Mouse (Mus musculus): ENCODE results near the gene Adh7.

The Adh7 gene

GRCm38 (mm10) chr3:138263154-138263930 is 45.8 kb downstream of the Adh7 start:
- H3K4me1 ChIP-seq (replicated peaks; ENCODE audit: low read depth, low read length): no peaks in the 10 kb centered on the region
- H3K36me3 ChIP-seq (ENCODE audit: insufficient read depth, low read length): no peaks in the 10 kb centered on the region
- no peaks in the 10 kb centered on the region for H3K27me3 ChIP-seq (ENCODE audit: insufficient read depth, low read length)
- no peak for TF ChIP-seq NANOG (IDR thresholded peaks at IDR 0.05; ENCODE audit: borderline replicate concordance, low read length)
- TF ChIP-seq POU5F1 (IDR thresholded peaks at IDR 0.05; ENCODE audit: borderline replicate concordance, low read length): no peak
- TF ChIP-seq CTCF (conservative IDR thresholded peaks at IDR 0.05; ENCODE audit: low read length): no peak
- H3K9me3 ChIP-seq (ENCODE audit: low read length): no peaks in the 10 kb centered on the region
- H3K4me3 ChIP-seq (replicated peaks; ENCODE audit: low read length): no peak overlapping the region

GRCm38 (mm10) chr3:138264648-138265047 is 47.1 kb downstream of the Adh7 start:
- no peaks in the 10 kb centered on the region for H3K9me3 ChIP-seq (ENCODE audit: low read length)
- no peak overlapping the region for H3K4me3 ChIP-seq (replicated peaks; ENCODE audit: low read length)
- H3K4me1 ChIP-seq (replicated peaks; ENCODE audit: low read depth, low read length): no peaks in the 10 kb centered on the region
- H3K36me3 ChIP-seq (ENCODE audit: insufficient read depth, low read length): no peaks in the 10 kb centered on the region
- TF ChIP-seq POU5F1 (IDR thresholded peaks at IDR 0.05; ENCODE audit: borderline replicate concordance, low read length) (no peak), CTCF (conservative IDR thresholded peaks at IDR 0.05; ENCODE audit: low read length) (no peak), NANOG (IDR thresholded peaks at IDR 0.05; ENCODE audit: borderline replicate concordance, low read length) (no peak)
- H3K27me3 ChIP-seq (ENCODE audit: insufficient read depth, low read length): no peaks in the 10 kb centered on the region

- H3K4me1 ChIP-seq (replicated peaks; ENCODE audit: low read depth, low read length): peaks cover 6% of the 10 kb centered on the region; the same call in 1 of the 2 replicates
- H3K4me3 ChIP-seq (replicated peaks; ENCODE audit: low read length): no peak overlapping the region
- H3K27me3 ChIP-seq (ENCODE audit: insufficient read depth, low read length): 0 out of 2 replicates have a peak, but pooled peaks cover 3% of the 10 kb centered on the region
- TF ChIP-seq CTCF (conservative IDR thresholded peaks at IDR 0.05; ENCODE audit: low read length): no peak
- H3K9me3 ChIP-seq (ENCODE audit: low read length): no peaks in the 10 kb centered on the region
- H3K36me3 ChIP-seq (ENCODE audit: insufficient read depth, low read length): no peaks in the 10 kb centered on the region
Observed at GRCm38 (mm10) chr3:138270507-138270906, 52.9 kb downstream of the Adh7 start.

- no peak for TF ChIP-seq CTCF (conservative IDR thresholded peaks at IDR 0.05; ENCODE audit: low read length)
- no peak for TF ChIP-seq POU5F1 (IDR thresholded peaks at IDR 0.05; ENCODE audit: borderline replicate concordance, low read length)
- no peak for TF ChIP-seq NANOG (IDR thresholded peaks at IDR 0.05; ENCODE audit: borderline replicate concordance, low read length)
- H3K27me3 ChIP-seq (ENCODE audit: insufficient read depth, low read length): 0 out of 2 replicates have a peak, but pooled peaks cover 3% of the 10 kb centered on the region
- H3K4me1 ChIP-seq (replicated peaks; ENCODE audit: low read depth, low read length): peaks cover 6% of the 10 kb centered on the region; the same call in 1 of the 2 replicates
- H3K36me3 ChIP-seq (ENCODE audit: insufficient read depth, low read length): no peaks in the 10 kb centered on the region
- no peak overlapping the region for H3K4me3 ChIP-seq (replicated peaks; ENCODE audit: low read length)
- no peaks in the 10 kb centered on the region for H3K9me3 ChIP-seq (ENCODE audit: low read length)
Observed at GRCm38 (mm10) chr3:138271297-138271696, 53.7 kb downstream of the Adh7 start.

- Histone ChIP-seq H3K27me3 (ENCODE audit: insufficient read depth, low read length) (0 out of 2 replicates have a peak, but pooled peaks cover 3% of the 10 kb centered on the region), H3K36me3 (ENCODE audit: insufficient read depth, low read length) (no peaks in the 10 kb centered on the region), H3K4me3 (replicated peaks; ENCODE audit: low read length) (no peak overlapping the region), H3K9me3 (ENCODE audit: low read length) (no peaks in the 10 kb centered on the region), H3K4me1 (replicated peaks; ENCODE audit: low read depth, low read length) (peaks cover 6% of the 10 kb centered on the region; the same call in 1 of the 2 replicates)
- TF ChIP-seq NANOG (IDR thresholded peaks at IDR 0.05; ENCODE audit: borderline replicate concordance, low read length) (no peak; the same call in 1 of the 2 replicates), CTCF (conservative IDR thresholded peaks at IDR 0.05; ENCODE audit: low read length) (no peak), POU5F1 (IDR thresholded peaks at IDR 0.05; ENCODE audit: borderline replicate concordance, low read length) (no peak)
Observed at GRCm38 (mm10) chr3:138273080-138273479, 55.5 kb downstream of the Adh7 start.

GRCm38 (mm10) chr3:138275100-138275499 is 57.5 kb downstream of the Adh7 start:
- Histone ChIP-seq H3K4me1 (replicated peaks; ENCODE audit: low read depth, low read length) (peaks cover 6% of the 10 kb centered on the region; the same call in 1 of the 2 replicates), H3K4me3 (replicated peaks; ENCODE audit: low read length) (no peak overlapping the region), H3K9me3 (ENCODE audit: low read length) (no peaks in the 10 kb centered on the region), H3K36me3 (ENCODE audit: insufficient read depth, low read length) (no peaks in the 10 kb centered on the region), H3K27me3 (ENCODE audit: insufficient read depth, low read length) (0 out of 2 replicates have a peak, but pooled peaks cover 3% of the 10 kb centered on the region)
- TF ChIP-seq CTCF (conservative IDR thresholded peaks at IDR 0.05; ENCODE audit: low read length) (no peak), POU5F1 (IDR thresholded peaks at IDR 0.05; ENCODE audit: borderline replicate concordance, low read length) (no peak), NANOG (IDR thresholded peaks at IDR 0.05; ENCODE audit: borderline replicate concordance, low read length) (no peak)

- H3K27me3 ChIP-seq (ENCODE audit: insufficient read depth, low read length): no peaks in the 10 kb centered on the region
- TF ChIP-seq NANOG (IDR thresholded peaks at IDR 0.05; ENCODE audit: borderline replicate concordance, low read length) (no peak), POU5F1 (IDR thresholded peaks at IDR 0.05; ENCODE audit: borderline replicate concordance, low read length) (no peak), CTCF (conservative IDR thresholded peaks at IDR 0.05; ENCODE audit: low read length) (no peak)
- H3K4me3 ChIP-seq (replicated peaks; ENCODE audit: low read length): no peak overlapping the region
Observed at GRCm38 (mm10) chr3:138282556-138282955, 65.0 kb downstream of the Adh7 start.

More at GRCm38 (mm10) chr3:138282556-138282955, 65.0 kb downstream of the Adh7 start:
- Histone ChIP-seq H3K9me3 (ENCODE audit: low read length) (no peaks in the 10 kb centered on the region), H3K36me3 (ENCODE audit: insufficient read depth, low read length) (no peaks in the 10 kb centered on the region), H3K4me1 (replicated peaks; ENCODE audit: low read depth, low read length) (no peaks in the 10 kb centered on the region; the same call in 1 of the 2 replicates)

Data from E14TG2a.4 (cell line).